Mouse (Mus musculus) cerebellum, postnatal 25 days (tissue): Measurements from ENCODE around the gene Cypt3.

ENCODE experiments used
- DNase-seq, 2 experiments: peaks; one replicate each; pipeline ENCODE4 v3.0.0; 2021; ENCODE audit warnings: mixed read lengths in 2 of 2

The Cypt3 gene

GRCm38 (mm10) chrX:153558293-153558692 is at the start of gene Cypt3:
Gene Cypt3, plus strand, starts transcription at chrX:153558593.
- DNase-seq, result no peak

- no peak for DNase-seq
Measured at GRCm38 (mm10) chrX:153515491-153515890, 42.9 kb upstream of the Cypt3 start.

GRCm38 (mm10) chrX:153528399-153528798 is 30.0 kb upstream of the Cypt3 start:
- DNase-seq, result peak; percentile 8 to 39

- DNase-seq, result no peak
Measured at GRCm38 (mm10) chrX:153556634-153557033, 1.8 kb upstream of the Cypt3 start.

GRCm38 (mm10) chrX:153564650-153565049 is 6.3 kb downstream of the Cypt3 start:
- no peak for DNase-seq

- DNase-seq, result no peak
Measured at GRCm38 (mm10) chrX:153599583-153599982, 41.2 kb downstream of the Cypt3 start.
